ENCODE assay signal across 8 mouse cellular contexts in the genomic region with DNA sequence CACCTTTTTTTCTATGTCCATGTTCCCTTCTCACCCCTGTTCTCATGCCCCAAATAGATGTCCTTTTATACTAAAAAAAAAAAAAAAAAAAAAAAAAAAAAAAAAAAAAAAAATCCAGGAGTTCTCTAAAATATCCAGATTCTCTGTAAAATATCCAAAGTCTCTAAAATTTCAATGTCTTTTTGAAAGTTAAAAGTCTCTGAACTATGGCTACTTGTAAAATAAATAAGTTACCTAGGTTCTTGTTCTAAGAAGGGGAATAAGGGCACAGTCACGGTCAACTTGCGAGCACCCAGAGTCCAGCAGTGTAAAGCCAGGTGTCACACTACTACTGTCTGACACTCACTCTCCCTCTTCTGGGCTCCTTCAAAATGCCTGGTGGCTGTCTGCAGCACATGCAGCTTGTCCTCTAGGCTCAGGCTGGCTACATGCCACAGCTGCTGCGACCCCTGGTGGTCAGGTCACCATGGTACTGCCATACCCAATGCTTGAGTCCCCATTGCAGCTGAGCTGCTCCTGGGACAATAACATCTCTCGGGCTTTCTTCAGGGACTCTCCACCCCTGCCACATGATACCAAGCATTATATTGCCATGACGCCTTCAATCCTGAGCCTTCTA. TPM values are rescaled to one million over a fixed set of nuclear protein-coding genes. Genes with fewer than 3 reads are reported as not detected.
DNase-seq lines count a peak whose midpoint lies in the region; ATAC-seq lines count a peak whose summit lies in the region.

No protein-coding gene starts in this region.

- H3K27me3 ChIP-seq in embryonic facial prominence, embryonic 11.5 days (ENCODE audit: control insufficient read depth, insufficient read depth, low read length) = no peaks in the 10 kb centered on the region
- no peaks in the 10 kb centered on the region for H3K27me3 ChIP-seq in heart, embryonic 13.5 days (replicated peaks)
- H3K27me3 ChIP-seq in kidney, embryonic 16.5 days (ENCODE audit: insufficient read depth, low read length) = no peaks in the 10 kb centered on the region

- peaks cover 3% of the 10 kb centered on the region for H3K36me3 ChIP-seq in embryonic facial prominence, embryonic 11.5 days (replicated peaks; ENCODE audit: control insufficient read depth, insufficient read depth, low read depth, low read length)
- peaks cover 92% of the 10 kb centered on the region for H3K36me3 ChIP-seq in heart, embryonic 13.5 days
- peaks cover 35% of the 10 kb centered on the region for H3K36me3 ChIP-seq in kidney, embryonic 16.5 days (ENCODE audit: insufficient read depth, low read length)

- no peaks in the 10 kb centered on the region for H3K9me3 ChIP-seq in embryonic facial prominence, embryonic 11.5 days (replicated peaks; ENCODE audit: control insufficient read depth, low read length)
- 0 out of 2 replicates have a peak, but pooled peaks cover 3% of the 10 kb centered on the region for H3K9me3 ChIP-seq in heart, embryonic 13.5 days
- H3K9me3 ChIP-seq in kidney, embryonic 16.5 days (ENCODE audit: low read length) = peaks cover 6% of the 10 kb centered on the region; the same call in 1 of the 2 replicates

- peak; percentile 97 for ATAC-seq in CD4-positive, CD25-positive, alpha-beta regulatory T cell, adult 4 months
- peak; percentile 90 for ATAC-seq in embryonic facial prominence, embryonic 11.5 days (replicated peaks; ENCODE audit: insufficient number of reproducible peaks, low FRiP score, low TSS enrichment, low read depth)
- peak; percentile 25; the same call in 1 of the 2 replicates for ATAC-seq in heart, embryonic 13.5 days (ENCODE audit: extremely low read depth, insufficient number of reproducible peaks, low FRiP score, low TSS enrichment)
- ATAC-seq in kidney, embryonic 16.5 days (ENCODE audit: low FRiP score, low TSS enrichment) = peak; percentile 85

- 42% methylated on average over 5 of the region's 5 CpGs for WGBS in embryonic facial prominence, embryonic 11.5 days
- WGBS in heart, embryonic 13.5 days = 37% methylated on average over 5 of the region's 5 CpGs
- WGBS in kidney, embryonic 16.5 days = 54% methylated on average over 5 of the region's 5 CpGs

- H3K4me1 ChIP-seq in embryonic facial prominence, embryonic 11.5 days (ENCODE audit: control insufficient read depth, insufficient read depth, low read length) = no peaks in the 10 kb centered on the region
- no peaks in the 10 kb centered on the region for H3K4me1 ChIP-seq in heart, embryonic 13.5 days
- H3K4me1 ChIP-seq in kidney, embryonic 16.5 days (ENCODE audit: insufficient read depth, low read length) = no peaks in the 10 kb centered on the region

- DNase-seq in adrenal gland, adult 8-10 months = peak; percentile 36
- peak; percentile 80 for DNase-seq in embryonic facial prominence, embryonic 11.5 days (ENCODE audit: low spot score)
- peak; percentile 71 to 80 for DNase-seq in lung, adult 18-20 months
- peak; percentile 70 for DNase-seq in ovary, postnatal 36 days (ENCODE audit: low spot score)
- DNase-seq in urinary bladder, adult 18-20 months (ENCODE audit: low spot score in 2 of 2) = peak; percentile 34 to 63

- no peak overlapping the region for H3K9ac ChIP-seq in embryonic facial prominence, embryonic 11.5 days (replicated peaks; ENCODE audit: low read length)
- no peak overlapping the region for H3K9ac ChIP-seq in heart, embryonic 13.5 days
- no peak overlapping the region for H3K9ac ChIP-seq in kidney, embryonic 16.5 days (replicated peaks; ENCODE audit: low read length)

- no peak overlapping the region for H3K4me2 ChIP-seq in embryonic facial prominence, embryonic 11.5 days (ENCODE audit: low read depth, low read length)
- H3K4me2 ChIP-seq in heart, embryonic 13.5 days = no peak overlapping the region
- no peak overlapping the region for H3K4me2 ChIP-seq in kidney, embryonic 16.5 days (replicated peaks; ENCODE audit: low read depth, low read length)

- H3K4me3 ChIP-seq in embryonic facial prominence, embryonic 11.5 days (ENCODE audit: low read depth, low read length) = no peak overlapping the region
- no peak overlapping the region for H3K4me3 ChIP-seq in heart, embryonic 13.5 days
- no peak overlapping the region for H3K4me3 ChIP-seq in kidney, embryonic 16.5 days (ENCODE audit: low read length)

- H3K27ac ChIP-seq in embryonic facial prominence, embryonic 11.5 days (replicated peaks; ENCODE audit: low read depth, low read length) = no peak overlapping the region
- H3K27ac ChIP-seq in heart, embryonic 13.5 days (replicated peaks) = no peak overlapping the region
- no peak overlapping the region for H3K27ac ChIP-seq in kidney, embryonic 16.5 days (ENCODE audit: low read length)

RNA-seq across cellular contexts. Expression of a gene that starts 18.3 kb away (rescaled TPM):
- polyA plus RNA-seq in CD4-positive, CD25-positive, alpha-beta regulatory T cell, adult 4 months (2017; shearing (Covaris generic)) = 10 to 100 TPM; 13.8 to 15.3 TPM
- total RNA-seq in adrenal gland, adult 8-10 months (2022) = 10 to 100 TPM; 44.7 to 82.5 (median 51.0) TPM
- polyA plus RNA-seq in embryonic facial prominence, embryonic 11.5 days (2014; fragmentation: Nextera tagmentation; extraction: Ambion mirVana) = 26.9 and 36.2 TPM in 2 replicates
- 9.5 and 10.7 TPM in 2 replicates for polyA plus RNA-seq in heart, embryonic 13.5 days (2015; fragmentation: Nextera tagmentation; extraction: Ambion mirVana)
- 23.4 and 26.0 TPM in 2 replicates for polyA plus RNA-seq in kidney, embryonic 16.5 days (2015; fragmentation: Nextera tagmentation; extraction: Ambion mirVana)

RNA-seq across cellular contexts. Expression of a gene that starts 44.2 kb away (rescaled TPM):
- 1 to 10 TPM; 3.2 to 4.1 TPM for polyA plus RNA-seq in CD4-positive, CD25-positive, alpha-beta regulatory T cell, adult 4 months (2017; shearing (Covaris generic))
- total RNA-seq in adrenal gland, adult 8-10 months (2022) = 1 to 10 TPM; 2.9 to 5.0 (median 3.1) TPM
- polyA plus RNA-seq in embryonic facial prominence, embryonic 11.5 days (2014; fragmentation: Nextera tagmentation; extraction: Ambion mirVana) = 5.8 and 6.2 TPM in 2 replicates
- 4.8 and 5.2 TPM in 2 replicates for polyA plus RNA-seq in heart, embryonic 13.5 days (2015; fragmentation: Nextera tagmentation; extraction: Ambion mirVana)
- polyA plus RNA-seq in kidney, embryonic 16.5 days (2015; fragmentation: Nextera tagmentation; extraction: Ambion mirVana) = 7.5 and 7.6 TPM in 2 replicates

RNA-seq across cellular contexts. Expression of a gene that starts 44.3 kb away (rescaled TPM):
- polyA plus RNA-seq in CD4-positive, CD25-positive, alpha-beta regulatory T cell, adult 4 months (2017; shearing (Covaris generic)) = 10 to 100 TPM; 47.6 to 56.5 TPM
- total RNA-seq in adrenal gland, adult 8-10 months (2022) = 10 to 100 TPM; 32.2 to 46.7 (median 40.8) TPM
- 64.8 and 76.4 TPM in 2 replicates for polyA plus RNA-seq in embryonic facial prominence, embryonic 11.5 days (2014; fragmentation: Nextera tagmentation; extraction: Ambion mirVana)
- 32.1 and 32.8 TPM in 2 replicates for polyA plus RNA-seq in heart, embryonic 13.5 days (2015; fragmentation: Nextera tagmentation; extraction: Ambion mirVana)
- 50.2 and 61.3 TPM in 2 replicates for polyA plus RNA-seq in kidney, embryonic 16.5 days (2015; fragmentation: Nextera tagmentation; extraction: Ambion mirVana)

RNA-seq across cellular contexts. Expression of a gene that starts 49.0 kb away (rescaled TPM):
- polyA plus RNA-seq in CD4-positive, CD25-positive, alpha-beta regulatory T cell, adult 4 months (2017; shearing (Covaris generic)) = not detected
- total RNA-seq in adrenal gland, adult 8-10 months (2022) = not detected
- polyA plus RNA-seq in embryonic facial prominence, embryonic 11.5 days (2014; fragmentation: Nextera tagmentation; extraction: Ambion mirVana) = not detected in 2 replicates
- not detected in 2 replicates for polyA plus RNA-seq in heart, embryonic 13.5 days (2015; fragmentation: Nextera tagmentation; extraction: Ambion mirVana)
- not detected in 2 replicates for polyA plus RNA-seq in kidney, embryonic 16.5 days (2015; fragmentation: Nextera tagmentation; extraction: Ambion mirVana)

Comparison
In these comparisons a context has a peak if more than half of its experiments do, and no peak if none do; other contexts are left out.
1. ATAC-seq: peak in every context shown above with its lines; median percentile 97 in CD4-positive, CD25-positive, alpha-beta regulatory T cell, adult 4 months; 90 in embryonic facial prominence, embryonic 11.5 days; 85 in kidney, embryonic 16.5 days; 25 in heart, embryonic 13.5 days.